In the genomic region with DNA sequence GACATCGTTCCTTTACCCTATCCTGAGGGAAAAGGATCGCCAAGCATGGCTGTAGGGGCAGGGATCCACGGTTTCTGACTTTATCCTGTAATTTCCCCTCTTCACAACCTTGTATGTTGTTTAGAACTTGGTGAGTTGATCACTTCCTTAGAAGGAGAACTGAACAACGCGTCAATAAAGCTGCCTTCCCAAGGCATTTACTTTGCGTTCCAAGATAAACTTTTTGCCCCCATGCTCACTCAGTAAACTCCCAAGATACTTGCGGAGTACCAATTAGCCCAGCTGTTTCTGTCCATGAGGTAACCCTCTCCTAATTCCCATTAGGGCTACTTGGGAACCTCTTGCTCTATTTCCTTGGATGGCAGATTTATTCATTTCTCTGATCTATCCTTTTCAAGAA, we compare ENCODE assay signal across 8 mouse cellular contexts. TPM values are rescaled to one million over a fixed set of nuclear protein-coding genes. Genes with fewer than 3 reads are reported as not detected.
DNase-seq lines count a peak whose midpoint lies in the region; ATAC-seq and TF ChIP-seq lines count a peak whose summit lies in the region.

No protein-coding gene starts in this region.

- H3K9me3 ChIP-seq in lung, postnatal 0 days (ENCODE audit: low read length): no peaks in the 10 kb centered on the region
- no peaks in the 10 kb centered on the region for H3K9me3 ChIP-seq in forebrain, embryonic 14.5 days (replicated peaks; ENCODE audit: control insufficient read depth, low read length)
- no peaks in the 10 kb centered on the region for H3K9me3 ChIP-seq in limb, embryonic 13.5 days
- no peaks in the 10 kb centered on the region for H3K9me3 ChIP-seq in stomach, embryonic 14.5 days (ENCODE audit: control insufficient read depth, low read depth, low read length)

- H3K27ac ChIP-seq in lung, postnatal 0 days (ENCODE audit: low read length): peak overlapping the region; percentile 88
- H3K27ac ChIP-seq in forebrain, embryonic 14.5 days (ENCODE audit: low read depth, low read length): no peak overlapping the region
- peak overlapping the region; percentile 90 for H3K27ac ChIP-seq in limb, embryonic 13.5 days
- peak overlapping the region; percentile 80 for H3K27ac ChIP-seq in stomach, embryonic 14.5 days (ENCODE audit: low read length)

- H3K4me3 ChIP-seq in lung, postnatal 0 days (ENCODE audit: low read depth, low read length): peak overlapping the region; percentile 61
- H3K4me3 ChIP-seq in forebrain, embryonic 14.5 days (ENCODE audit: low read depth, low read length): peak overlapping the region; percentile 57
- peak overlapping the region; percentile 77 for H3K4me3 ChIP-seq in limb, embryonic 13.5 days
- peak overlapping the region; percentile 54 for H3K4me3 ChIP-seq in stomach, embryonic 14.5 days (ENCODE audit: low read depth, low read length)

- WGBS in lung, postnatal 0 days: 29% methylated on average over 7 of the region's 7 CpGs
- 60% methylated on average over 7 of the region's 7 CpGs for WGBS in forebrain, embryonic 14.5 days
- WGBS in limb, embryonic 13.5 days: 31% methylated on average over 7 of the region's 7 CpGs
- 27% methylated on average over 7 of the region's 7 CpGs for WGBS in stomach, embryonic 14.5 days

- TF ChIP-seq CTCF in lung, postnatal 0 days (IDR thresholded peaks at IDR 0.05): no peak

- peak overlapping the region; percentile 62 for H3K9ac ChIP-seq in lung, postnatal 0 days (replicated peaks; ENCODE audit: low read depth)
- peak overlapping the region; percentile 29; the same call in 1 of the 2 replicates for H3K9ac ChIP-seq in forebrain, embryonic 14.5 days (ENCODE audit: low read length)
- peak overlapping the region; percentile 74 for H3K9ac ChIP-seq in limb, embryonic 13.5 days
- H3K9ac ChIP-seq in stomach, embryonic 14.5 days (replicated peaks; ENCODE audit: low read depth, low read length): peak overlapping the region; percentile 43

- no peak for DNase-seq in lung, postnatal 0 days (ENCODE audit: low spot score)
- DNase-seq in lung, postnatal 4 days: no peak
- DNase-seq in forebrain, embryonic 14.5 days (ENCODE audit: low spot score): no peak
- DNase-seq in layer of hippocampus, adult 9-11 months: no peak
- DNase-seq in thymus, postnatal 14 days: no peak
- DNase-seq in frontal cortex, postnatal 36 days (ENCODE audit: low spot score in 2 of 2): no peak

- no peaks in the 10 kb centered on the region for H3K27me3 ChIP-seq in lung, postnatal 0 days (replicated peaks; ENCODE audit: insufficient read depth, low read length)
- no peaks in the 10 kb centered on the region for H3K27me3 ChIP-seq in forebrain, embryonic 14.5 days (replicated peaks; ENCODE audit: control insufficient read depth, insufficient read depth, low read length)
- H3K27me3 ChIP-seq in limb, embryonic 13.5 days: no peaks in the 10 kb centered on the region
- H3K27me3 ChIP-seq in stomach, embryonic 14.5 days (ENCODE audit: control insufficient read depth, insufficient read depth, low read length): no peaks in the 10 kb centered on the region

- H3K4me2 ChIP-seq in lung, postnatal 0 days (replicated peaks; ENCODE audit: low read depth, low read length): peak overlapping the region; percentile 93
- H3K4me2 ChIP-seq in forebrain, embryonic 14.5 days (ENCODE audit: low read length): peak overlapping the region; percentile 99
- peak overlapping the region; percentile 89 for H3K4me2 ChIP-seq in limb, embryonic 13.5 days (replicated peaks)
- peak overlapping the region; percentile 83 for H3K4me2 ChIP-seq in stomach, embryonic 14.5 days (replicated peaks; ENCODE audit: low read depth, low read length)

- no peak for TF ChIP-seq EP300 in lung, postnatal 0 days (IDR thresholded peaks at IDR 0.05)

- no peaks in the 10 kb centered on the region for H3K36me3 ChIP-seq in lung, postnatal 0 days (ENCODE audit: insufficient read depth, low read length)
- H3K36me3 ChIP-seq in forebrain, embryonic 14.5 days (ENCODE audit: control insufficient read depth, insufficient read depth, low read length): no peaks in the 10 kb centered on the region
- H3K36me3 ChIP-seq in limb, embryonic 13.5 days: peaks cover 24% of the 10 kb centered on the region
- peaks cover 3% of the 10 kb centered on the region; the same call in 1 of the 2 replicates for H3K36me3 ChIP-seq in stomach, embryonic 14.5 days (ENCODE audit: control insufficient read depth, insufficient read depth, low read length)

- H3K4me1 ChIP-seq in lung, postnatal 0 days (ENCODE audit: insufficient read depth, low read depth, low read length): no peaks in the 10 kb centered on the region
- H3K4me1 ChIP-seq in forebrain, embryonic 14.5 days (ENCODE audit: control insufficient read depth, insufficient read depth, low read length): peaks cover 7% of the 10 kb centered on the region; the same call in 1 of the 2 replicates
- H3K4me1 ChIP-seq in limb, embryonic 13.5 days: peaks cover 31% of the 10 kb centered on the region
- no peaks in the 10 kb centered on the region for H3K4me1 ChIP-seq in stomach, embryonic 14.5 days (ENCODE audit: control insufficient read depth, insufficient read depth, low read length)

- ATAC-seq in lung, postnatal 0 days: no peak
- ATAC-seq in forebrain, embryonic 14.5 days: no peak
- ATAC-seq in limb, embryonic 13.5 days (ENCODE audit: low FRiP score, low read depth): no peak
- no peak for ATAC-seq in stomach, embryonic 14.5 days (ENCODE audit: insufficient number of reproducible peaks, insufficient read depth, low FRiP score, low read depth)

RNA-seq across cellular contexts. Expression of gene Sema5a, which starts 0.8 kb away (rescaled TPM):
- polyA plus RNA-seq in lung, postnatal 0 days (2015; fragmentation: Nextera tagmentation; extraction: Ambion mirVana): 8.5 and 9.2 TPM in 2 replicates
- 10.1 and 10.8 TPM in 2 replicates for polyA plus RNA-seq in forebrain, embryonic 14.5 days (2014; fragmentation: Nextera tagmentation; extraction: Ambion mirVana)
- polyA plus RNA-seq in limb, embryonic 13.5 days (2015; fragmentation: Nextera tagmentation; extraction: Ambion mirVana): 39.4 and 42.2 TPM in 2 replicates
- 24.6 and 24.9 TPM in 2 replicates for polyA plus RNA-seq in stomach, embryonic 14.5 days (2014; fragmentation: Nextera tagmentation; extraction: Ambion mirVana)
